Mouse (Mus musculus) lung, embryonic 15.5 days (tissue): ENCODE measurements around the gene Med10. TPM values are rescaled to one million over a fixed set of nuclear protein-coding genes. Genes with fewer than 3 reads are reported as not detected.

Experiments used
- ATAC-seq: fragments of 200-750 bp; cut with Nextera tagmentation; 2 replicates; pipeline ENCODE4 v1.8.0; 2017; ENCODE audit warnings: moderate number of reproducible peaks, borderline replicate concordance; ENCODE audit not compliant: low FRiP score, low TSS enrichment; ENCODE audit errors: extremely low read depth
- H3K27ac ChIP-seq: fragments of 300-500 bp; sonication (generic); 2 replicates; pipeline ENCODE4 v1.5.1; 2015; ENCODE audit warnings: moderate library complexity, mild to moderate bottlenecking, inconsistent platforms
- H3K27me3 ChIP-seq: fragments of 300-500 bp; sonication (generic); 2 replicates; pipeline ENCODE4 v1.6.1; 2015; ENCODE audit warnings: inconsistent platforms
- H3K36me3 ChIP-seq: fragments of 300-500 bp; sonication (generic); 2 replicates; pipeline ENCODE4 v1.6.1; 2015; ENCODE audit warnings: inconsistent platforms
- H3K4me1 ChIP-seq: fragments of 300-500 bp; sonication (generic); 2 replicates; pipeline ENCODE4 v1.6.1; 2015; ENCODE audit warnings: inconsistent platforms
- H3K4me2 ChIP-seq: fragments of 300-500 bp; sonication (generic); 2 replicates; pipeline ENCODE4 v1.6.1; 2015; ENCODE audit warnings: inconsistent platforms, mild to moderate bottlenecking, moderate library complexity
- H3K4me3 ChIP-seq: fragments of 300-500 bp; sonication (generic); 2 replicates; pipeline ENCODE4 v1.5.1; 2015; ENCODE audit warnings: mild to moderate bottlenecking, inconsistent platforms
- H3K9ac ChIP-seq: fragments of 300-500 bp; sonication (generic); 2 replicates; pipeline ENCODE4 v1.6.1; 2015; ENCODE audit warnings: inconsistent platforms
- H3K9me3 ChIP-seq: fragments of 300-500 bp; sonication (generic); 2 replicates; pipeline ENCODE4 v1.6.1; 2016; ENCODE audit warnings: inconsistent platforms
- WGBS: fragments of 180-500 bp; shearing (Covaris S2); methylation state at CpG from one replicate; pipeline ENCODE4 v1.1.7; 2015; 5-methylcytosine and 5-hydroxymethylcytosine counted together
- polyA plus RNA-seq: library from polyadenylated mRNA; unstranded; fragments of >200 nt; fragmentation: Nextera tagmentation; extraction: Ambion mirVana; gene quantifications from 2 replicates; pipeline ENCODE4 v1.2.1, GENCODE M21; 2015

Gene Med10
- polyA plus RNA-seq, 1 experiment from 2014 or later, result 137 TPM

GRCm38 (mm10) chr13:69794808-69795207, 7.4 kb upstream of the Med10 start:
- Histone ChIP-seq H3K36me3 (no peaks in the 10 kb centered on the region), H3K27me3 (no peaks in the 10 kb centered on the region), H3K27ac (no peak overlapping the region), H3K9ac (no peak overlapping the region), H3K4me1 (no peaks in the 10 kb centered on the region), H3K4me2 (no peak overlapping the region), H3K9me3 (no peaks in the 10 kb centered on the region), H3K4me3 (no peak overlapping the region)
- no peak for ATAC-seq
- WGBS, result 61% methylated on average over 7 of the region's 7 CpGs

- H3K9ac ChIP-seq, result peak overlapping the region; percentile 94
- peak overlapping the region; percentile 94 for H3K4me2 ChIP-seq
- H3K9me3 ChIP-seq, result no peaks in the 10 kb centered on the region
- H3K27ac ChIP-seq, result no peak overlapping the region
- no peaks in the 10 kb centered on the region for H3K27me3 ChIP-seq
- ATAC-seq, result peak; percentile 95
- H3K4me3 ChIP-seq, result peak overlapping the region; percentile 99
- WGBS, result 1% methylated on average over 55 of the region's 55 CpGs
- H3K36me3 ChIP-seq, result peaks cover 25% of the 10 kb centered on the region
- H3K4me1 ChIP-seq, result peaks cover 11% of the 10 kb centered on the region
Observed at GRCm38 (mm10) chr13:69809681-69810611, 7.8 kb downstream of the Med10 start.

GRCm38 (mm10) chr13:69810936-69811680, 8.9 kb downstream of the Med10 start:
- H3K4me3 ChIP-seq, result peak overlapping the region; percentile 99
- no peaks in the 10 kb centered on the region for H3K9me3 ChIP-seq
- no peaks in the 10 kb centered on the region for H3K27me3 ChIP-seq
- H3K4me2 ChIP-seq, result peak overlapping the region; percentile 94
- ATAC-seq, result no peak
- peaks cover 11% of the 10 kb centered on the region for H3K4me1 ChIP-seq
- peaks cover 34% of the 10 kb centered on the region for H3K36me3 ChIP-seq
- 86% methylated on average over 14 of the region's 14 CpGs for WGBS
- H3K9ac ChIP-seq, result peak overlapping the region; percentile 94; the same call in 1 of the 2 replicates
- no peak overlapping the region for H3K27ac ChIP-seq

- no peaks in the 10 kb centered on the region for H3K9me3 ChIP-seq
- H3K36me3 ChIP-seq, result peaks cover 39% of the 10 kb centered on the region
- no peak overlapping the region for H3K4me2 ChIP-seq
- no peaks in the 10 kb centered on the region for H3K27me3 ChIP-seq
- H3K27ac ChIP-seq, result no peak overlapping the region
- no peak overlapping the region for H3K4me3 ChIP-seq
- 86% methylated on average over 5 of the region's 5 CpGs for WGBS
- H3K9ac ChIP-seq, result no peak overlapping the region
- ATAC-seq, result no peak
- peaks cover 11% of the 10 kb centered on the region for H3K4me1 ChIP-seq
Observed at GRCm38 (mm10) chr13:69813870-69814269, 11.7 kb downstream of the Med10 start.

GRCm38 (mm10) chr13:69818306-69818705, 16.1 kb downstream of the Med10 start:
- H3K36me3 ChIP-seq, result peaks cover 31% of the 10 kb centered on the region
- no peak overlapping the region for H3K27ac ChIP-seq
- ATAC-seq, result no peak
- no peaks in the 10 kb centered on the region for H3K27me3 ChIP-seq
- no peak overlapping the region for H3K4me2 ChIP-seq
- H3K9me3 ChIP-seq, result no peaks in the 10 kb centered on the region
- H3K4me1 ChIP-seq, result no peaks in the 10 kb centered on the region
- H3K4me3 ChIP-seq, result no peak overlapping the region
- no peak overlapping the region for H3K9ac ChIP-seq
- 84% methylated on average over 4 of the region's 4 CpGs for WGBS

- WGBS, result 31% methylated on average over 3 of the region's 3 CpGs
- Histone ChIP-seq H3K27me3 (no peaks in the 10 kb centered on the region), H3K4me2 (no peak overlapping the region), H3K4me3 (no peak overlapping the region), H3K27ac (no peak overlapping the region), H3K9ac (no peak overlapping the region), H3K9me3 (no peaks in the 10 kb centered on the region), H3K36me3 (peaks cover 3% of the 10 kb centered on the region; the same call in 1 of the 2 replicates), H3K4me1 (no peaks in the 10 kb centered on the region)
- no peak for ATAC-seq
Observed at GRCm38 (mm10) chr13:69821169-69821822, 19.1 kb downstream of the Med10 start.

GRCm38 (mm10) chr13:69823920-69824637, 21.9 kb downstream of the Med10 start:
- WGBS, result 70% methylated on average over 19 of the region's 19 CpGs
- no peak overlapping the region for H3K4me2 ChIP-seq

GRCm38 (mm10) chr13:69825396-69826095, 23.4 kb downstream of the Med10 start:
- Histone ChIP-seq H3K27ac (no peak overlapping the region), H3K36me3 (no peaks in the 10 kb centered on the region), H3K9ac (no peak overlapping the region), H3K27me3 (no peaks in the 10 kb centered on the region), H3K4me2 (no peak overlapping the region), H3K9me3 (no peaks in the 10 kb centered on the region), H3K4me1 (no peaks in the 10 kb centered on the region), H3K4me3 (no peak overlapping the region)
- WGBS, result 11% methylated on average over 8 of the region's 8 CpGs
- ATAC-seq, result no peak

More at GRCm38 (mm10) chr13:69823920-69824637, 21.9 kb downstream of the Med10 start:
- no peak overlapping the region for H3K27ac ChIP-seq
- H3K4me3 ChIP-seq, result no peak overlapping the region
- no peaks in the 10 kb centered on the region for H3K9me3 ChIP-seq
- no peaks in the 10 kb centered on the region for H3K27me3 ChIP-seq
- no peak for ATAC-seq
- H3K36me3 ChIP-seq, result no peaks in the 10 kb centered on the region
- H3K4me1 ChIP-seq, result no peaks in the 10 kb centered on the region
- H3K9ac ChIP-seq, result no peak overlapping the region

- Histone ChIP-seq H3K9me3 (no peaks in the 10 kb centered on the region), H3K27me3 (no peaks in the 10 kb centered on the region), H3K36me3 (no peaks in the 10 kb centered on the region), H3K4me1 (no peaks in the 10 kb centered on the region), H3K4me2 (no peak overlapping the region), H3K27ac (no peak overlapping the region), H3K4me3 (no peak overlapping the region), H3K9ac (no peak overlapping the region)
- ATAC-seq, result no peak
- WGBS, result 78% methylated on average over 8 of the region's 8 CpGs
Observed at GRCm38 (mm10) chr13:69830606-69831005, 28.4 kb downstream of the Med10 start.

GRCm38 (mm10) chr13:69832578-69832977, 30.4 kb downstream of the Med10 start:
- H3K9me3 ChIP-seq, result no peaks in the 10 kb centered on the region
- no peak overlapping the region for H3K9ac ChIP-seq
- H3K4me1 ChIP-seq, result no peaks in the 10 kb centered on the region
- no peak for ATAC-seq
- no peak overlapping the region for H3K27ac ChIP-seq
- no peak overlapping the region for H3K4me2 ChIP-seq
- H3K27me3 ChIP-seq, result no peaks in the 10 kb centered on the region
- H3K4me3 ChIP-seq, result no peak overlapping the region
- 91% methylated on average over 9 of the region's 9 CpGs for WGBS
- H3K36me3 ChIP-seq, result no peaks in the 10 kb centered on the region

GRCm38 (mm10) chr13:69833416-69833815, 31.2 kb downstream of the Med10 start:
- ATAC-seq, result no peak
- Histone ChIP-seq H3K27me3 (no peaks in the 10 kb centered on the region), H3K4me3 (no peak overlapping the region), H3K9ac (no peak overlapping the region), H3K4me1 (no peaks in the 10 kb centered on the region), H3K9me3 (no peaks in the 10 kb centered on the region), H3K36me3 (no peaks in the 10 kb centered on the region), H3K27ac (no peak overlapping the region), H3K4me2 (no peak overlapping the region)
- WGBS, result 81% methylated on average over 11 of the region's 11 CpGs
